Mouse (Mus musculus) activated CD4-positive, CD25-positive, alpha-beta regulatory T cell, adult 4 months (primary cell): ENCODE data around the gene Vcan. TPM values are rescaled to one million over a fixed set of nuclear protein-coding genes. Genes with fewer than 3 reads are reported as not detected.

Experiments used
- polyA plus RNA-seq, 2 experiments: library from polyadenylated mRNA; unstranded; fragments of 100-300 nt; shearing (Covaris generic); gene quantifications; one replicate each; pipeline ENCODE4 v1.2.1; 2017

Vcan gene
- polyA plus RNA-seq, 2 experiments from 2014 or later: 0.58 TPM; not detected in 1

Other genes with a start within 250 kb of the Vcan start
- not detected for gene Hapln1, start 202.7 kb downstream of the Vcan start, polyA plus RNA-seq